Mouse (Mus musculus) T-cell, adult 2 months (primary cell): ENCODE measurements at regions not wholly inside any gene's neighbourhood (a gene's known extent, or its start where the extent isn't known, plus 50 kb on each side); places are given as distances from the start of the nearest gene placed in this dataset.
A peak's percentile ranks its signal among the peaks of the same experiment; 100 is the strongest.
"Not testable (repeated sequence)": the region's sequence is repeated elsewhere in the genome, so short reads cannot be mapped to it uniquely, and the experiment has no call there.

ENCODE experiments used
- DNase-seq: peaks from one replicate; pipeline ENCODE4 v3.0.0; 2022; ENCODE audit warnings: low spot score

DNA sequence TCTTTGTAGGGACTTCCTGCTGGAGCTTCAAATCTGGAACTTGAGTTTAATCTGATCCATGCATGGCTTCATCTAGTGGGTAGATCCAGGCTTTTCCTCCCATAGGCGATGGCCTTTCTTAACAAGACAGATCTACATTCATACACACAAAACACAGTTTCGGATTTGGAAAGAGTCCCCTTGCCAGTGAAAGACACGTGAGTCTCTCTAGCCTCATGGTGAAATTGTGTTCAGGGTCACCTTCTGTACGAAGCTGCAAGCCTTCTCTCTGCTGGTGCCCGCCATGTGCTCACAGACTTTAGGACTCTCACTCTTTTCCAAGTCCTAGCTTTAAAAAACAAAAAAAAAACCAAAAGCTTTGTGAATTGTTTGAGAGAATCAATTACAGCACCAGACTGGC lies 51.4 kb upstream of the Dlx2 start:
- DNase-seq: no peak

DNA sequence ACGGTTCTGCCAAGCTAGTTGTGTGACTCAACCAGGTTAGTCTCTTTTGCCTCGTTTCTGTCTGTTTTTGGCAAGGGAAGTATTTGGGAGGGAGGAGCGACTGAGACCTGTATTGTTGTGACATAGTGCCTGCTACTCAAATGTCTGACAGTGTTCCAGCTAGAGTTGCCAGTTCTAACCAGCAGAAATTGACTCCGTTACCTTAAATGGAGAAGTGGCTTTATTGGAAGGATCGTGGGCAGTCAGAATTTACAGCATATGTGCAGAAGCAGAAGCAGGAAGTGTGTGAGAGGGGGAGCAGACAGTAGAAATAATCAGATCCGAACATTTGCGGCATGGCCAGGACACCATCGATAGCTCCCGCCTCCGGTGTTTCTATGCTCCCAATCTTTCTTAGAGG lies 51.8 kb upstream of the Dlx2 start:
- DNase-seq: no peak

DNA sequence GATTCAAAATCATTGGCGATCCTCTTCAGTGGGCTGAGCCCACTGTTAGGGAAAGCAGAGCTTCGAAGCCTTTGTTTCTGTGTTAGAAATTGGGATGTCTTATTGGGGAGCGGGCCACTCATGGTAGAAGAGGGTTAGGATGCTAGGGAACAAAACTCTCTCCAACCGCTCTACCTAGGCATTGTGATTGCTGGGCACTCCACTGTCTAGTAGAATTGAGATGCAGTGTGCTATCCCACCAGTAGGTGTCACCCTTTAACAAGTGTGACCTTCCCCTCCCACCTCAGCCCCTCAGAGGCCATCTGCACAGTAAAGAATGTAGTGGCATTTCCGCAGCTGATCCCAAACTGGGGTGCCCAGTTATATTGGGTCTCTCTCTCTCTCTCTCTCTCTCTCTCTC lies 52.2 kb upstream of the Dlx2 start:
- peak; percentile 81 for DNase-seq

DNA sequence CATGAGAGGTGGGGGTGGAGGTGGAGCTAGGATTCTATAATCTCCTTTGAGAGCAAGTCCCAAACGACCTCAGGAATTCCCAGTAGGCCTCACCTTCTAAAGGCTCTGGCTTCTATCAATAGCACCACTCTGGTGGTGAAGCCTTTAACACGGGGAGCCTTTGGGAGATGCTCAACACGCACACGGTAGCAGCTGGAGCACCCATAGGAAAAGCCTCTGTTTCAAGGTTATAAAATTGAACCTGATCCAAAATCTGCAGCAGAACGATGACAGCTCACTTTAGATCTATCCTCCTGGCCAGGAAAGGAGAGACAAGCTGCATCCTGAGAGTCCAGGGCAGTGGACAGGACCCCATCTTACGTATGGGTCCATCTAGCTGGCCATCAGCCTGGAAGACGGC lies 53.7 kb upstream of the Dlx2 start:
- DNase-seq: no peak

DNA sequence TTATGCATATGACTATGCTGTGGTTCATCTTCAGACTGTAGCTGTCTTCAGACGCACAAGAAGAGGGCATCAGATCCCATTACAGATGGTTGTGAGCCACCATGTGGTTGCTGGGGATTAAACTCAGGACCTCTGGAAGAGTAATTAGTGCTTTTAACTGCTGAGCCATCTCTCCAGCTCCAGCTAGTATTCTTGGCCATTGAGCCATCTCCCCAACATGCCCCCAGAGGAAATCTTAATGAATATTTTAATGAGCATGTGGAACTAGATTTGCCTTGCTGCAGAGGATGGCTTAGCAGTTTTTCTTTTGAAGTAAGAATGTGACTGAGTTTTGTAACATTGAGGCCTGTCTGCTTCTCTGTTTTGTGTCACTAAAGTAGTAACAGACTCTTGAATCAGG lies 54.4 kb upstream of the Dlx2 start:
- DNase-seq: no peak

DNA sequence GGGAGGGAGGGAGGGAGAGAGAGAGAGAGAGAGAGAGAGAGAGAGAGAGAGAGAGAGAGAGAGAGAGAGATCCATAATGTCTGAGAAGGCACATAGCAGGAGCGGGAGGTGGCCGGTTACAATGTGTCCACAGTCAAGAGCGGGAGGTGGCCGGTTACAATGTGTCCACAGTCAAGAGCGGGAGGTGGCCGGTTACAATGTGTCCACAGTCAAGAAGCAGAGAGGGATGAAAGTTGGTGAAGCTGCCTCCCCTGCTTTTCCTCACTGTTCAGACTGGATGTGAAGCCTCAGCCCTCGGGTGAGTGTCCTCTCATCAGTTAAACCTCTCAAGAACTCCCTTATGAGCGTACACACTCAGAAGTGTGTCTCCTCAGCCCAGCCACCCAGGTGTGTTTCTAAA lies 57.2 kb upstream of the Dlx2 start:
- not testable (repeated sequence) for DNase-seq

DNA sequence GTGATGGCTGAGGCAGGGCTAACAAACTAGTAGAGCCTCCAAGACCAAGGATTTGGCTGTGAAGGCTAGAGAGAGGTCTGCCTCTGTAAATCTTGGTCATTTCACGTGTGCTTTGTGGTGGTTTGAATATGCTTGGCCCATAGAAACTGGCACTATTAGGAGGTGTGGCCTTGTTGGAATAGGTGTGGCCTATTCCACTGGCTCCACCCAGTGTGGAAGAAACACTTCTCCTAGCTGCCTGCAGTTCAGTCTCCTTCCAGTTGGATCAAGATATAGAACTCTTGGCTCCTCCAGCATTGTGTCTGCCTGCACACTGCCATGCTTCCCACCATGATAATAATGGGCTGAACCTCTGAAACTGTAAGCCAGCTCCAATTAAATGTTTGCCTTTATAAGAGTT lies 59.1 kb upstream of the Dlx2 start:
- no peak for DNase-seq

DNA sequence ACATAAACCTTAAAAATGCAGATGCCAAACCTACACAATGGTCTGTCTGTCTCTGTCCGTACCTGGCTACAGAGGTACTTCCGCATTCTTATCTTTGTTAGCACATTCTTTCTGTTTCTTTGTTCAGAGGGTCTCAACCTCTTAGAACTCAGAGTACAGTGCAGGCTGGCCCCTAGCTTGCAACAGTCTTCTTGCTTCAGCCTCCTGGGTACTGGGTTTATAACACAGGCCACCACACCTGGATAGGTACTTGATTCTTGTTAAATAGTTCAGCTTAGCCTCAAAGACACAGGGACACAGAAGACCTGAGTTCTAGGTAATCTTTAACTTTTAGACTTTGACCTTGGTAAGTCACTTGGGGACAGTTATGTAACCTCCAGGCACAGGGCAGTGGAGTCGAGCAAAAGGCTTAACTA lies 60.5 kb upstream of the Dlx2 start:
- DNase-seq: no peak

DNA sequence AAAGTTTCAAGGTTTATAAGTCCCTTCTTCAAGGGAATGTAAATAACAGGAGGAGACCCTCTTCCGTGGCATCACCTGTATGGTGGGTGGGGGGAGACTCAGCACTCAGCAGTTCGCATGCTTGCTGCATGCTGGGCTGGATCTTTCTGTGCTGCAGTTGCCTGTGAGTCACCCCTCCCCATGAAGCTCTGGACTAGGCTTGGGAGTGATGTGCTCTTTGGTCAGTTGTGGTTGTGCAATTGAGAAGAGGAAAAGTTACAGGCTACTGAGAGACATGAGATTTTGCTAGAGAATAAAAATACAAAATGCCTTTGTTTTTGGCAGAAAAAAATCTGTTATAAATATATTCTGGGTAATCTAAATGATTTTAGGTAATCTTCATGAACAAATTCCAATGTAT lies 66.7 kb upstream of the Dlx2 start:
- no peak for DNase-seq

DNA sequence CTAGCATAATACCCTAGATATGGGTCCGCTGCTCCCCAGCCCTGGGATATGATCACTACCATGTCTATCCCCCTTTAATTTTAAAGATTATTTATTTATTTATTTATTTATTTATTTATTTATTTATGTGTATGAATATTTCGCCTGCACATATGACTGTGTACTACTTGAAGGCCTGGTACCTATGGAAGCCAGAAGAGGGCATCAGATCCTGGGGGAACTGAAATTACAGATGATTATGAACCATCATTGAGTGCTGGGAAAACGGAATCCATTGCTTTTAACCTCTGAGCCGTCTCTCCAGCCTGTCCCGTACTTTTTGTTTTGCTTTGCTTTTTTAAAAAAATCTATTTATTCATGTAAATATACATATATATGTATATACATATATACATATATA lies 70.0 kb upstream of the Dlx2 start:
- no peak for DNase-seq

DNA sequence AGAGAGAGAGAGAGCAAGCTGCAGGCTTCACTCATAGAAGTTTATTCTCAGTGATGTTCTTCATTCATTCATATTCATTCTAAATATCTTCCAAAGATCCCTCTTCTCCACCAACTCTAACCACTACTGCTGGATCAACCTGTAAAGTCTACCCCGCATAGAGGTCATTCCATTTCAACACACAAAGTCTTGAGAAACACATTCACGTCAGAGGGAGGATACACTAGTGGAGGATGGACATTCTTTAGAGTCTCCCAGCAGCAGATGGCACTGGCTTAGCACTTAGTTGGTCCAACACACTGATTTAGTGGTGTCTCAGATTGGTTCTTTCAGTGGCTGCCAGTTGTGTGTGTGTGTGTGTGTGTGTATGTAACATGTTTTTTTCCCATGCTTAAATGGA lies 74.9 kb upstream of the Dlx2 start:
- no peak for DNase-seq

DNA sequence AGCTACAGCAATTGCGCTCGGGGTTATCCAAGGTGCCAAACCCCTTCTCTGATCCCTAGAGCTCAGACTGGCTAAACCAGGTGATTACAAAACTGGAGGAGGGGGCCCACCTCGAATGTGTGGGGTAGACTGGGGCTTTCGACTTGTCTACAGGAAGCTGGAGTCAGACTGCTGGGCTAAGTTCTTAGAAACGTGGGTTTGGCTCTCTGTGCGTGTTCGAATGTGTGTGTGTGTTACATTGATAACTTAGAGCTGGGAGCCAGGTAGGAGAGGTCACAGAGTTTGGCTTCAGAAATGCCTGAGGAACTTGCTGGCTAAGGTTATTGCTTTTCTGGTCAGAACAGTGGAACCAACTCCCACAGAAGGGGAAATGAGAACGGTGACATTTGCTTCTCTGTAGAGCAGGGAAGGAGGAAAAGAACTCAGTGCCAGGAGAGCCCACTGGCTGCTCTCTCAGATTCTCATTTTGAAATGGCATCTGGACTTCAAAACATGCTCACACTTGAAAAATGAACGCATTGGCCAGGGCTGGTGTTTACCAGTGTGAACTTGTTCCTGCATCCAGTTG lies 76.1 kb upstream of the Dlx2 start:
- no peak for DNase-seq

DNA sequence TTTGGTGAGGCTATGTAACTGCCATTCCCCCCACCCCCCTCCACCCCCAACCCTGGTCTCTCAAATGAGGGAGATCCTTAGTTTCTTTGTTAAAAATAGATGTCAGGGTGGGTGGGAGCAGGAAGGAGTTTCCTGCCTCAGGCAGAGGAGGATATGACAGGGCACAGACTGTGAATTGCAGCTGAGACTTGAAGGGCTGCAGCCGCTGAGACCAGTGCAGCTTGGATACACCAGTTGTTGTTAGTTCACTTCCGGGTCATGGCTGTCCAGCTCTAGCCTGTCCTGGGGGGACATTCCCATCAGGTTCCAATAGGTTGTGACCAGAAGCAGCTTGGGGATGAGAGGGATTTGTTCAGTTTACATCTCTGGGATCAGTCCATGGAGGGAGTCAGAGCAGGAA lies 76.6 kb upstream of the Dlx2 start:
- no peak for DNase-seq

DNA sequence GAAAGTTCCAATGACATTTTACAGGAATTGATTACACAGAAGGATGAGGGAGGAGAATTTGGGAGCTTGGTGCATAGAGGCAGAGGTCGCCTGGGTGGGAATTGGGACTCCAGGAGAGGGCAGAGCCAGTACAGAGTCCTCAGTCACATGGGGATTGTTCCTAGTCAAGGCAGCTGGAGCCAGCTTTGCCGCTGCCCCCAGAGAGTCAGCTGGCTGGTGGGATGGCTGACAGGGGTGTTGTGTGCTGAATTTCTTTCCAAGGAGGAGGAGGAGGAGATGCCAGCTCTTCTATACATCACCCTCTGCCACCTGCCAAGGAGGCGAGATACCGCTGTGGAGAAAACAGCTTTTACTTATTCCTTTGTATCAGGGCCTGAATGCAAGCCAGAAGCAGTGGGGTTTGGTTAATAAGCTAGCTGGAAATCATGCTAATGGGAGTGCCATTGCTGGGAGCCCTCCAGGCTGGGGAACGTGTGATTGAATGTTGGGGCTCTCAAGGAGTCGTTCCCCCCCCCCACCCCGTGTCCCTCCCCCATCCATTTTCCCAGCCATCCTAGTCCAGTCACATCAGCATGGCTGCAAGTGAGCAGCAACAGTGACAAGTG lies 78.8 kb upstream of the Dlx2 start:
- no peak for DNase-seq

DNA sequence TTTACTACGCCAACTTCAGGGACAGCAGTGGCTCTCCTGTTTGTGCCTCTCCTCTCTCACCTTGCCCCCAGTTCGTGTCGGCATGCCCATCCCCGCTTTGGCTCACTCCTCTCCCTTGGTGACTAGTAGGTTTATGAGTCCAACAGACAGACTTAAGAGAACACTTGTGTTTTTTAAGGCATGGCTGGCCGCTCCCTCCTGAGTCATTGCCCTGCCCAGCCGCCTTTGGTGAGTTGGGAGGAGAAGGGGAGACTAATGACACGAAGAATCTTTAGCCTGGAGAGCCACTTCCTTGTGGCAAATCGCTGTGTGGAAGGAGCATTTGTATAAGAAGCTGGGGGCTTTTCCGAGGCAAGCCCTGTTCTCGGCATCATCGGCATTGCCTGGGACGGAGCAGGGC lies 79.8 kb upstream of the Dlx2 start:
- DNase-seq: no peak

DNA sequence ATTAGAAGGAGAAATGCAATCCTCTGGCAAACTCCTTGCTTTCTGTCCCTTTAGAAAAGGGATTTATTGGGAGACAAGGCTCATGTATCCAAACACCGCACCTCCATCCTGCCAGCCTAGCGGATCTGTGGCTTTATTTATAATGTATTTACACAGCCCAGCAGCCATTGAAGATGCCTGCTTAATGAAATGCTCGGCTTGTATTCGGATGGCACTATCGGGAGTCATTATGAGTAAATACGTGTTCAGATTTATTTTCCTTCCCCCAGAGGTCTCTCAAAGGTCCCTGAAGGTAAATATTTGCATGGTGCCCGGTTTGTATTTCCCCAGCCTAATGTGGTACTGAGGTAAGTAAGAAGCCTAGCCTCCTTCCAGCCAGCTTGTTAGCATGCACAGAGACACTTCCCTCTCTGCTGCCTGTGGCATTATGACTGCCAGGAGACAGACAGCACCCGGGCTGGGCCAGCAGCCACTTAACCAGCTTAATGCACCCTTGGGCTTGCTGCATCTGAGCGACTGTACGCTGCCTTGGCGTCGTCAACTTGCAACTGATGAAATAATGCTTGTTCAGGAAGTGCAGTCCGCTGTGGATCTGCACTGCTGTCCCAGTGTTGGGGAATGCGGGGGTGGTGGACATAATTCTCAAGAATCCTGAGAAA lies 80.7 kb upstream of the Dlx2 start:
- DNase-seq: no peak

DNA sequence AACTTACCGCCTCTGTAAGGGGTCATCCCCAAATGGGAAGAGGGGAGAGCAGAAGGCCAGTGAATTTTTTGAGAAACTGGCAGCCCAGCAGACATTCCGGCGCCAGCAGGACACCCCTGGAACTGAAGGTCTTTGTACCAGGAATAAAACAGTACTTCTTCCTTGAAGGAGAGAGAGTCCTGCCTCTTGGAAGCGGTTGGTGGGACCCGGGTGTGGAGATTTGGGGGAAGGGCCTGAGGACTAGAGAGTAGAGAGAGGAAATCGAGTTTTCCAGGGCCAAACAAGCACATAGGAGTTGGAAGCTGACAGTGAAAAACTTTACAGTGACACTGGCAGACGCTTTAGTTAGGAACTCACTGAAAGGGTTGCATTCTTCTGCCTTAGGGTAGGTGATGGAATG lies 82.3 kb upstream of the Dlx2 start:
- no peak for DNase-seq

DNA sequence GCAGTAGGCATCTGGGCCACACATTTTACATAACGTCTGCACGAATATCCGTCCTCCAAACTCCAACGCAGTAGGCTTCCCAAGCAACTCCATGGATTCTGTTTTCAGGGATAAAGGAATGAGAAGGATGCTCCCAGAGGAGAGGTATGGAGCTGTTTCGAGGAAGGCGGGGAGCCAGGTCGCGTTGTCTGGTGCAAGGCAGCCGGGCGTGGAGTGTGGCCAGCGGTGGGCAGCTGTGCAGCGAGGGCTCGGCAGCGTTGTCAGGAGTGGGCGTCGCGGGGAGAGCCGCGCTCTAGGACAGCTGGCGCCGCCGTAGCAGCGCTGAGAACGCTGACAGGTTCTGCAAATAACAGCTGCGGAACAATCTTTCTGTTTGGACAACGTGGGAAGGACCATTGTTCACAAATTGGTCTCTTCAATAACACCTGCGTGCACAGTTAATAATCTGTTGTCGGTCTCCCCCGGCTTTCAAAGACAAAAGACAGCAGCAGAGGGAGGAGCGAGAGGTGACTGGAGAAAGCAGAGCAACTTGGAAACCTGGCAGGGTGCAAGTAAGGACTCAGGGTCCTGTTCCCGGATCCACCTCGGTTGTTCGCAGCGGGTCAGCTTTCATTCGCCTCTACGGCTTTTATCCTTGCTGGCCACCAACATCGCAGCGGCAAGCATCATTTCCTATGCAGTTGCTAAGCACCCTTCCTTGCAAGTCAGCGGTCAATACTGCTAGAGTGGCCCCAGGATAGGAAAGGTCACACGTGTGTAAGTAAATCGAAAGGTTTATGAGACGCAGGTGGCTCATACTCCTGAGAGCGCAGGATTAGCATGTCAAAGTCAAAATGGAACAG lies 83.0 kb upstream of the Dlx2 start:
- DNase-seq: no peak

DNA sequence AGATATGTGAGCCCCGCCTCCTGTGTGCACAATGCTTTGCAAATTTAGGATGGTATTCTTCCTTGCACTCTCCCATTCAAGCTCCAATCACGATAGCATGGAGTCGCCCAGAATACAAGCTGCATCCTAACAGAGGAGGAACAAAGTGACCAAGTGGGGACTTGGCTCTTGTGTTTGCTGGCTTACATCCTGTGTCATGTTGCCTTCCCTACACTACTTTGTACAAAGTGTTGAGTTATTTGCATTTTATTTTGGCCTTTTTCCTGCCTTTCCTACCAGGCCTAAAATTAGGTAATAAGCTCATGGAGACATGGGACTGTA lies 83.5 kb upstream of the Dlx2 start:
- DNase-seq: no peak

DNA sequence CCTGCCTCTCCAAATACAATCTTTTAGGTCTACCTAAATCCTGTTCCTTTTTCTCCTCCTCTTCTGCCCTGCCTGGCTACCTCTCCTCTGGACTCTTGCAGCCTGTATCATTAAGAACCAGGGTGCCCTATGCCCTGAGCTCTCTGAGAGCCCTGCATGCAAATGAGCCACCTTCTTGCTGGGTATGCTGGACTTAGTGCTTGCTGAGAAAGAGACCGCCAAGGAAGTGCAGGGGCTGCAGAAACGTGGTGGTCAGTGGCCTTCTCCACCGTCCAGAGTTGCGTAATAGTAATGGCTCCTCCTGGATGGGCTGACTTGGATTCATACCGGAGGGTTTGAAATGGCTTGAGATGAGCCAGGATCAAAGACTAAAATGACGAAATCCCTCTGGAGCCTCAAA lies 86.9 kb upstream of the Dlx2 start:
- DNase-seq: no peak

DNA sequence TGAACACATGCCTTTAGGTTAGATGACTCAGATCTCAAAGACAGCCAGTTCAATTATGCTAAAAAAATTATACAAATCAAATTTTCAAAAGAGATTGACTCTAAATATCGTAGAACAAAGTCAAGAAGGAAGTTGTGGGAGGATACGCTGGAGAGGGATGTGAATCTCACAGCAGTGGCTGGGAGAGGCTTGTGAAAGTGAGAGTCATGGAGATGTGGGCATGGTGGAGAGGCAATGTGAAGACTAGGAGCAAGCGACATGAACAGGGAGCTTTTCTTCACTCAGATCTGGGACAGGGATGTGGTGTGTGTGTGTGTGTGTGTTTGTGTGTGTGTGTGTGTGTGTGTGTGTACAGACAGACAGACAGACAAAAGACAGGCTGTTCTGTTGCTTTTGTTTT lies 87.9 kb upstream of the Dlx2 start:
- DNase-seq: no peak

DNA sequence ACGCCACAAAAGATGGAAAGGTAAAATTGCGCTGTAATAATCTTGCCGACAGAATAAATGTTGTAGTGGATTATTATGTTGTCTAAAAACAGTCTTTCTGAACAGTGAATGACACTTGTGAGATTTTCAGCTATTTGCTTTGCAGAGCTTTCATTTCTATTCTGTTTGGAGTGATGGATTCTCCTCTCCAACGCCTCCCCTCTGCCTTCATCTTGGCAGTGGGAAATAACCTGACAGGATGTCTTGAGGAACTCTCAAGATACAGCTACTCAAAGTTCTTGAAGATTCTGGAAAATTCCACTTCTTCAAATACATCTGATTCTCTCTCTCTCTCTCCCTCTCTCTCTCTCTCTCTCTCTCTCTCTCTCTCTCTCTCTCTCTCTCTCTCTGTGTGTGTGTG lies 89.6 kb upstream of the Dlx2 start:
- DNase-seq: no peak

DNA sequence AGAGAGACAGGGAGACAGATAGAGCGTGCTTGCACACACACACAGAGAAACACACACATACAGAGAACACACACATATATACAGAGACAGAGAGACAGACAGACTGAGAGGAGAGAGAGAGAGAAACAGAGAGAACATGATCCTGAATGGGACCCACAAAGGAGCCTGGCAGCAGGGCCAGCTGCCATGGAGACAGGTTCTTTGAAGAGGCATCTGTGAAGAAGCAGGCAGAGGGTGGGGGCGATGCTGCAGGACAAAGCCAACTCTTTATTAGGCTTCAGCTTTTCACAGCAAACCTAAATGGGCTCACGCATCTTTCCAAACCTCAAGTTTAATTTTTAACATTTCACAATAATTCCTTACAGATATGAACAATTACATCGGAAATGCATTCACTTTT lies 90.0 kb upstream of the Dlx2 start:
- DNase-seq: no peak
